Mouse (Mus musculus) stomach, postnatal 0 days (tissue): ENCODE measurements around the gene A330070K13Rik.

Experiments used
- CTCF ChIP-seq: IDR thresholded peaks from 2 replicates; pipeline ENCODE4 v1.5.1; 2016; ENCODE audit warnings: antibody characterized with exemption, low read depth, mild to moderate bottlenecking, moderate library complexity
- EP300 ChIP-seq: optimal IDR thresholded peaks from 2 replicates; pipeline ENCODE3; 2016; ENCODE audit warnings: antibody characterized with exemption

- no peak for TF ChIP-seq EP300
- TF ChIP-seq CTCF: no peak
Measured at GRCm38 (mm10) chr5:130329889-130330288, 54.5 kb downstream of the A330070K13Rik start.
